Mouse (Mus musculus): ENCODE results near the gene Phf23. TPM values are rescaled to one million over a fixed set of nuclear protein-coding genes. Genes with fewer than 3 reads are reported as not detected.
A peak's percentile ranks its signal among the peaks of the same experiment; 100 is the strongest.

The Phf23 gene
- polyA plus RNA-seq, 1 experiment = 58.6 TPM

DNA sequence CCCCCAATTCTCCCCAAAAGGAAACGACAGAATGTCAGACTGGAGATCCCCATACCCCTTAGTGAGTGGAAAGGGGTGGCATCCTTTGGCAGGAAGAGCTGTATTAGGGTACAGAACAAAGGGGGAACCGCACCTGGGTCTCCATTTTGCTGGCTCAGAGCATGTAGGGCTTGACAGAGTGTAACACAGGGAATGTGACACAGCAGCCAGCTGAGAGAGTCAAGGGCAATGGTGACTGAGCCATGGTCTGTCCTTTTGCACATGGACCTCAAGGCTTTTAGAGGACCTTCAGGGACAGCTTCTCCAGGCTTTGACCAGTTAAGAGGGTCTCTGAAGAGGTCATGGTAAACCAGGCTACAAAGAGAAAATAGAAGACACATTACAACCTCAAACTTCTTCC, 20.7 kb upstream of the Phf23 start:
- H3K36me3 ChIP-seq (ENCODE audit: control insufficient read depth, insufficient read depth) = peaks cover 51% of the 10 kb centered on the region
- no peak overlapping the region for H3K4me3 ChIP-seq
- TF ChIP-seq TCF3 (IDR thresholded peaks at IDR 0.05; ENCODE audit: insufficient read length, low read depth) (no peak), MAX (IDR thresholded peaks at IDR 0.05; ENCODE audit: low read depth) (no peak), USF1 (IDR thresholded peaks at IDR 0.05; ENCODE audit: low read depth) (no peak), CEBPB (IDR thresholded peaks at IDR 0.05; ENCODE audit: insufficient read depth, poor library complexity, severe bottlenecking) (no peak), SRF (IDR thresholded peaks at IDR 0.05; ENCODE audit: control insufficient read depth, insufficient read length, low read depth) (no peak), TCF12 (IDR thresholded peaks at IDR 0.05; ENCODE audit: insufficient read depth, poor library complexity, severe bottlenecking) (no peak), POLR2A (IDR thresholded peaks at IDR 0.05; ENCODE audit: insufficient read length, low read depth) (no peak), REST (IDR thresholded peaks at IDR 0.05; ENCODE audit: insufficient read depth, insufficient read length) (no peak), POLR2AphosphoS2 (IDR thresholded peaks at IDR 0.05; ENCODE audit: insufficient read length, low read depth) (no peak)
- H3ac ChIP-seq (ENCODE audit: control insufficient read depth, insufficient read length) = no peak overlapping the region
- no peaks in the 10 kb centered on the region for H3K27me3 ChIP-seq (ENCODE audit: control insufficient read depth, insufficient read depth, insufficient read length)
- H3K4me2 ChIP-seq (ENCODE audit: low read depth) = no peak overlapping the region
- H3K79me2 ChIP-seq (ENCODE audit: control insufficient read depth, insufficient read depth) = peaks cover 27% of the 10 kb centered on the region

DNA sequence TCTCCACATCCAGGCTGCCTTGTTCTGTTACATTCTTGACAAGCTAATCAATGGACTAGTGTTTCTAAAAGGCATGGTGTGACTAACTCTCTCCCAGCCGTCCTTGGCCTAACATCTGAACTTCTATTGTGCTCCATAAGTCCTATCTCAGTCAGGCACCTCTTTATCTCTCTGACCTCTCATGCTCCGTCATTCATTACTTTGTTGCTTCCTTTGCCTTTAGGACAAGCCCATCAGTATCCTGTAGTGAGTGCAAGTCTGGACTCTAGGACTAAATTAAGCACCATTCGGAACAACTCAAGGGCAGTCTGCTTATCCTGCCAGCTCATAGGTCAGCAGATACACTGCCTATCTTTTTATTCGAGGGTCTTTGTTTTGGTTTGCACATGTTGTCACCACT, 19.3 kb upstream of the Phf23 start:
- H3ac ChIP-seq (ENCODE audit: control insufficient read depth, insufficient read length) = no peak overlapping the region
- TF ChIP-seq USF1 (IDR thresholded peaks at IDR 0.05; ENCODE audit: low read depth) = no peak
- TF ChIP-seq POLR2A (IDR thresholded peaks at IDR 0.05; ENCODE audit: insufficient read length, low read depth) = no peak
- TF ChIP-seq TCF12 (IDR thresholded peaks at IDR 0.05; ENCODE audit: insufficient read depth, poor library complexity, severe bottlenecking) = no peak
- TF ChIP-seq SRF (IDR thresholded peaks at IDR 0.05; ENCODE audit: control insufficient read depth, insufficient read length, low read depth) = no peak
- TF ChIP-seq CEBPB (IDR thresholded peaks at IDR 0.05; ENCODE audit: insufficient read depth, poor library complexity, severe bottlenecking) = no peak
- no peak for TF ChIP-seq E2F4 (IDR thresholded peaks at IDR 0.05; ENCODE audit: insufficient read depth)
- TF ChIP-seq MAX (IDR thresholded peaks at IDR 0.05; ENCODE audit: low read depth) = no peak
- no peak for TF ChIP-seq POLR2AphosphoS2 (IDR thresholded peaks at IDR 0.05; ENCODE audit: insufficient read length, low read depth)
- no peak for TF ChIP-seq MYOG (IDR thresholded peaks at IDR 0.05; ENCODE audit: control insufficient read depth in 1 of 3, insufficient read depth in 1 of 3, insufficient read length in 2 of 3, low read depth in 2 of 3)
- no peak for TF ChIP-seq REST (IDR thresholded peaks at IDR 0.05; ENCODE audit: insufficient read depth, insufficient read length)
- no peak for TF ChIP-seq TCF3 (IDR thresholded peaks at IDR 0.05; ENCODE audit: insufficient read length, low read depth)
- TF ChIP-seq MYOD1 (IDR thresholded peaks at IDR 0.05; ENCODE audit: control insufficient read depth in 1 of 3, insufficient read length in 2 of 3, low read depth in 2 of 3) = no peak
- peaks cover 45% of the 10 kb centered on the region for H3K36me3 ChIP-seq (ENCODE audit: control insufficient read depth, insufficient read depth)
- peaks cover 32% of the 10 kb centered on the region for H3K79me2 ChIP-seq (ENCODE audit: control insufficient read depth, insufficient read depth)
- H3K4me3 ChIP-seq = no peak overlapping the region
- no peaks in the 10 kb centered on the region for H3K27me3 ChIP-seq (ENCODE audit: control insufficient read depth, insufficient read depth, insufficient read length)
- H3K4me2 ChIP-seq (ENCODE audit: low read depth) = no peak overlapping the region

DNA sequence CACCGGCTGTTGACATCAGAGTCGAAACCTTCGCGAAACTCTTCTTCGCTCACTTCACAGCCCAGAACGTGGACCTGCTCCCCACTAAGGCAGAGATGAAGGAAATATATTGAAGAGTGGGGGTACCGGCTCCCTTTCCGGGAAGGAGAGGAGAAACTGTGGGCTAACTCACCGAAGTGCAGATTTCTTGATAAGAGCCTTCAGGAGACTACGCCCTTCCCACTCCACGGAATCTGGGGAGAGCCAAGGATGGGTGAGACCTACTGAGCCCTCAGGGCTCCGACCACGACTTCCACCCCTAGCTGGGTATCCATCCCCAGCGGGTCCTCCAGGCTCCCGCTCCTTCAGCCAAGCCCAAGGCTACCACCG, 15.8 kb upstream of the Phf23 start:
- Histone ChIP-seq H3K27me3 (ENCODE audit: control insufficient read depth, insufficient read depth, insufficient read length) (no peaks in the 10 kb centered on the region), H3K36me3 (ENCODE audit: control insufficient read depth, insufficient read depth) (peaks cover 32% of the 10 kb centered on the region)
- no peak for TF ChIP-seq USF1 (IDR thresholded peaks at IDR 0.05; ENCODE audit: low read depth)
- TF ChIP-seq MAX (IDR thresholded peaks at IDR 0.05; ENCODE audit: low read depth) = no peak
- no peak for TF ChIP-seq MYOD1 (IDR thresholded peaks at IDR 0.05; ENCODE audit: control insufficient read depth in 1 of 3, insufficient read length in 2 of 3, low read depth in 2 of 3)
- TF ChIP-seq MYOG (IDR thresholded peaks at IDR 0.05; ENCODE audit: control insufficient read depth in 1 of 3, insufficient read depth in 1 of 3, insufficient read length in 2 of 3, low read depth in 2 of 3) = no peak
- no peak for TF ChIP-seq E2F4 (IDR thresholded peaks at IDR 0.05; ENCODE audit: insufficient read depth)
- TF ChIP-seq TCF3 (IDR thresholded peaks at IDR 0.05; ENCODE audit: insufficient read length, low read depth) = no peak
- no peak for TF ChIP-seq REST (IDR thresholded peaks at IDR 0.05; ENCODE audit: insufficient read depth, insufficient read length)
- TF ChIP-seq TCF12 (IDR thresholded peaks at IDR 0.05; ENCODE audit: insufficient read depth, poor library complexity, severe bottlenecking) = no peak

DNA sequence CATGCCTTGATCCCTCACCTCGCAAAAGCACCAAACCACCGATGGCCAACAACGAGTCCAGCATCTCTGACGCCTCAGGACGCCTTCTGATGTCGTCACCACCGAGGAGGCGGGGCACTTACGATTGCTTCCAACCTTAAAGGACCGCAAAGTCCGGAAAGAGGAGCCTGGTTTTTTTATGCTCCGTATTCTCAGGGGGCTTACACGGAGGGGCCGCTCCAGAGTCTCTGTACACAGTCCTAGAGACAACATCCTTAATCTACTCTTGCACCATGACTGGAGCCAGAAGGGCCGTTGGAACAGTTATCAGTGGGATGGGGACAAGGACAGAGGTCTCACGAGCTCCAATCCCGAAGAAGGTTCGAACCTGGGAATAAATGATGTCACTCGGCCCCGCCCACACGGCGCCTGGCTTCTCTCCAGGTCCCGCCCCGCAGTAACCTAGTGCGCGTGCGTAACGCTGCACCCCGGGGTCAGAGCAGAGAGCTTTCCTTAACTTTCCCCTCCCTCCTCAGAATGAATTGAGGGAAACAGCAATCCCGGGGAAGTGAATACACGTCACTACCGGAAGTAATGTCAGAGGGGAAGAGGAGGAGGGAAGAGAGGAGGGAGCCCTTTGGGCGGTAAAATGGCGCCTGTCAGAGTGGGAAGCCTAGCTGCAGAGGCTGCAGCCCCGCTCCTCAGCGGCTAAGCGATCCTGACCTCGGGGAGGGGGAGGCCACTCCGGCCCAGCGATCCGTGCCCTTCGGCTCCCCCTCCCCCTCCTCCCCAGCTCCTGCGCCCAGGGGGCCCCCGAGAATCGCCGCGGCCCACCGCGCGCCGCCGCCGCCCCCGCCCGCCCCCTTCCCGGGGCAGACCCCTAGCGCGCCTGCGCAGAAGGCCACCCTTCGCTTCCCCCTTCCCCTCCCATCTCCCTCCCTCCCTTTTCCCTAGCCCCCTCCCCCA, 15.1 kb upstream of the Phf23 start:
- H3K36me3 ChIP-seq (ENCODE audit: control insufficient read depth, insufficient read depth) = peaks cover 30% of the 10 kb centered on the region
- peak overlapping the region; percentile 93 for H3ac ChIP-seq (ENCODE audit: control insufficient read depth, insufficient read length)
- H3K79me2 ChIP-seq (ENCODE audit: control insufficient read depth, insufficient read depth) = peaks cover 61% of the 10 kb centered on the region
- peak overlapping the region; percentile 79 for H3K4me2 ChIP-seq (ENCODE audit: low read depth)
- H3K27me3 ChIP-seq (ENCODE audit: control insufficient read depth, insufficient read depth, insufficient read length) = no peaks in the 10 kb centered on the region
- TF ChIP-seq MYOD1 (IDR thresholded peaks at IDR 0.05; ENCODE audit: control insufficient read depth in 1 of 3, insufficient read length in 2 of 3, low read depth in 2 of 3) = no peak
- TF ChIP-seq POLR2A (IDR thresholded peaks at IDR 0.05; ENCODE audit: insufficient read length, low read depth) = peak; percentile 83
- peak; percentile 69 for TF ChIP-seq SRF (IDR thresholded peaks at IDR 0.05; ENCODE audit: control insufficient read depth, insufficient read length, low read depth)
- peak; percentile 1 for TF ChIP-seq E2F4 (IDR thresholded peaks at IDR 0.05; ENCODE audit: insufficient read depth)
- TF ChIP-seq POLR2AphosphoS2 (IDR thresholded peaks at IDR 0.05; ENCODE audit: insufficient read length, low read depth) = peak; percentile 73
- no peak for TF ChIP-seq USF1 (IDR thresholded peaks at IDR 0.05; ENCODE audit: low read depth)
- H3K4me3 ChIP-seq = peak overlapping the region; percentile 73

More for the DNA sequence above, 15.8 kb upstream of the Phf23 start:
- peak overlapping the region; percentile 79 for H3K4me2 ChIP-seq (ENCODE audit: low read depth)
- peaks cover 61% of the 10 kb centered on the region for H3K79me2 ChIP-seq (ENCODE audit: control insufficient read depth, insufficient read depth)
- H3K4me3 ChIP-seq = peak overlapping the region; percentile 73
- H3ac ChIP-seq (ENCODE audit: control insufficient read depth, insufficient read length) = peak overlapping the region; percentile 93
